Mouse (Mus musculus): ENCODE measurements at regions not wholly inside any gene's neighbourhood (a gene's known extent, or its start where the extent isn't known, plus 50 kb on each side); places are given as distances from the start of the nearest gene placed in this dataset.

GRCm38 (mm10) chr1:184553791-184554190, 178.6 kb downstream of the Hlx start:
- Histone ChIP-seq H3K36me3 (no peaks in the 10 kb centered on the region), H3K9ac (no peak overlapping the region), H3K27me3 (0 out of 2 replicates have a peak, but pooled peaks cover 2% of the 10 kb centered on the region), H3K27ac (no peak overlapping the region), H3K4me1 (no peaks in the 10 kb centered on the region), H3K4me3 (no peak overlapping the region), H3K9me3 (no peaks in the 10 kb centered on the region), H3K4me2 (no peak overlapping the region)
- no peak for ATAC-seq (ENCODE audit: borderline replicate concordance, extremely low read depth, low FRiP score, low TSS enrichment)

DNA sequence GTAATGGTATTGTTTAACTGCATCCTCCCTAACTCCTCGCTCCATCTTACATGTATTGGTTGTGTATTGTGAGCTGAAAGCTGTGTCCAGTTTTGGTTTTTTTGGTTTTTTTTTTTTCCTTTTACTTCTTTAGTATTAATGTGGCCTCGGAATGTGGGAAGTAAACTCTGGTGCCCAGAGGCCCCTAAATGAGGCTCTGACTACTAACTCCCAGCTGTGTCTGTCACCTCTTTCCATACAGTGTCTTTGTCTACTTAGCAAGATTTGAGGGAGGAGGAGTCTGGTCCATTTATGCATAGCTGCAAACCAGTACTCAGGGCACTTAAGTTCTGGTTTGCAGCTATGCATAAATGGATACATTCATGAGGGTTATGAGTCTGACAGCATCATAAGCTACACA, 181.9 kb downstream of the Hlx start:
- 64% methylated on average over 2 of the region's 2 CpGs for WGBS

DNA sequence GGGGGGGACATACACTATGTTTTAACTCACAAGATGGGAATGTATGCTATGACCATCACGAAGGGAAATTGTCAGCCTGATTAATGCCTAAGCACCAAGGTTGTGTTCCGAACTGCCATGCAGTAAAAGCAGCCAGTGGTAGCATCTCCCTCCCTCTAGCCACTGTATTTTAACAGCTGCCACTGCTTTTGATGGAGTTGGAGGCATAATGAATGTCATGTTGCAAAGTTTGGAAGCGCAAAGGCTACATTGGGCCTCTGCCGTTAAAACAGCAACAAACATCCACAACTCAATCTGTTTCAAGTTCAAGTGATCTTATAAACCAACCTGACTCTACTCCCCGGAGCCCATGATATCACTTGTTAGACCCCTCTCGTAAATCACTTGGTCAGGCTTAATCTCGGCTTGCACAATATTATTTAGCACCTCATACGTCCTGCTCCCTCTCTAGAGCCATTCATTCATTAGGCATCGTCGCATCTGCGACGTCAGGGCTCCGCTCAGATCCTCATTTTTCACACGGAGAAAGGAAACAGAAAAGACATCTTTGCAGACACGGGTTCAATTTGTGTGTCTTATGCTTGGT, 184.7 kb downstream of the Hlx start:
- no peak overlapping the region for H3K27ac ChIP-seq
- H3K9me3 ChIP-seq: no peaks in the 10 kb centered on the region
- no peak overlapping the region for H3K4me2 ChIP-seq
- H3K4me1 ChIP-seq: no peaks in the 10 kb centered on the region
- 34% methylated on average over 15 of the region's 15 CpGs for WGBS
- peaks cover 9% of the 10 kb centered on the region; the same call in 1 of the 2 replicates for H3K27me3 ChIP-seq
- no peaks in the 10 kb centered on the region for H3K36me3 ChIP-seq
- H3K4me3 ChIP-seq: no peak overlapping the region
- no peak for ATAC-seq (ENCODE audit: borderline replicate concordance, extremely low read depth, low FRiP score, low TSS enrichment)
- no peak overlapping the region for H3K9ac ChIP-seq

More for the DNA sequence above, 181.9 kb downstream of the Hlx start:
- Histone ChIP-seq H3K4me2 (no peak overlapping the region), H3K4me3 (no peak overlapping the region), H3K9me3 (no peaks in the 10 kb centered on the region), H3K36me3 (no peaks in the 10 kb centered on the region), H3K27ac (no peak overlapping the region), H3K27me3 (0 out of 2 replicates have a peak, but pooled peaks cover 9% of the 10 kb centered on the region), H3K4me1 (no peaks in the 10 kb centered on the region), H3K9ac (no peak overlapping the region)
- ATAC-seq (ENCODE audit: borderline replicate concordance, extremely low read depth, low FRiP score, low TSS enrichment): no peak

DNA sequence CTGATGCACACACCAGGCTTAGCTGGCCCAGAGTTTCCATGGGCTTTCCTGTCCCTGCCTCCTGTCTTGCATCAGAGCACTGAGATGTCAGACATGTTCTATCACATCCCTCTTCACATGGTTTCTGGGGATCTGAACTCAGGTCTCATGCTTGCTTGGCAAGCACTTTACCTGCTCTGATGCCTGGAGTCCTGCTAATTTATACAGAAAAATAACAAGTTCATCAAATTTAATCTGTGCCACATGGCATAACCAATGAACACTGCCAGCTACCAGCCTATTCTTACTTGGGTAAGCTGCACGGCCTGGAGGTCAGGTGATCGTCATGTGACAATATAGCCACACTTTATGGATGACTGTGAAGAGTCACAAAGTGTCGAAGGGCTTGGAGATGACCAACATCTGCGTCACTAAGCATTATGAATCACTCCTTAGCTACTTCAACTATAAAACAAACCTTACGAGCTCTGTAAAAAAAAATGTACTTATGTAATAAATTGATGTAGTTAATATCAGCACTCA, 186.2 kb downstream of the Hlx start:
- H3K9me3 ChIP-seq: no peaks in the 10 kb centered on the region
- no peak overlapping the region for H3K4me2 ChIP-seq
- H3K36me3 ChIP-seq: no peaks in the 10 kb centered on the region
- H3K4me3 ChIP-seq: no peak overlapping the region
- H3K27ac ChIP-seq: no peak overlapping the region
- no peaks in the 10 kb centered on the region for H3K4me1 ChIP-seq
- no peak for ATAC-seq (ENCODE audit: borderline replicate concordance, extremely low read depth, low FRiP score, low TSS enrichment)
- 83% methylated on average over 5 of the region's 5 CpGs for WGBS
- peaks cover 7% of the 10 kb centered on the region; the same call in 1 of the 2 replicates for H3K27me3 ChIP-seq
- no peak overlapping the region for H3K9ac ChIP-seq

DNA sequence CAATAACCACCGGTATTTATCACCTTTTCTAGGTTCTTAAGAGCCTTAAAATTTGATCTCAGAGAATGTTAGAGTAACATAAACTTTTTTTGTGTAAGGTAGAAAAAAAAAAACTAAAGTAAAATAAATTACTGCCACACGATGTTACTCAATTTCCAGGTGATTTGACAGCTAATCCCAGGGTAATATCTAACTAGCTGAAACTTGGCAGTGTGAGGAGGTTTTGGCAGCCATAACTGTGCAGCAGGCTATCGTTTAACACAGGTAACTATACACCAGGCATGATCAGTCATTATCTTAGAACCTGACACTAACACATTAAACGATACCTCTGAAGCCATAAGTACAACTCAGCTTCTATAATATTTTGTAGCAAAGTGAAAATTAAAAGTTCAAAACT, 187.3 kb downstream of the Hlx start:
- no peak overlapping the region for H3K4me2 ChIP-seq
- peaks cover 7% of the 10 kb centered on the region; the same call in 1 of the 2 replicates for H3K27me3 ChIP-seq
- WGBS: 63% methylated on average over 4 of the region's 4 CpGs
- H3K9ac ChIP-seq: no peak overlapping the region
- no peak overlapping the region for H3K4me3 ChIP-seq
- peaks cover 1% of the 10 kb centered on the region; the same call in 1 of the 2 replicates for H3K4me1 ChIP-seq
- no peaks in the 10 kb centered on the region for H3K36me3 ChIP-seq
- ATAC-seq (ENCODE audit: borderline replicate concordance, extremely low read depth, low FRiP score, low TSS enrichment): no peak
- no peak overlapping the region for H3K27ac ChIP-seq
- no peaks in the 10 kb centered on the region for H3K9me3 ChIP-seq

DNA sequence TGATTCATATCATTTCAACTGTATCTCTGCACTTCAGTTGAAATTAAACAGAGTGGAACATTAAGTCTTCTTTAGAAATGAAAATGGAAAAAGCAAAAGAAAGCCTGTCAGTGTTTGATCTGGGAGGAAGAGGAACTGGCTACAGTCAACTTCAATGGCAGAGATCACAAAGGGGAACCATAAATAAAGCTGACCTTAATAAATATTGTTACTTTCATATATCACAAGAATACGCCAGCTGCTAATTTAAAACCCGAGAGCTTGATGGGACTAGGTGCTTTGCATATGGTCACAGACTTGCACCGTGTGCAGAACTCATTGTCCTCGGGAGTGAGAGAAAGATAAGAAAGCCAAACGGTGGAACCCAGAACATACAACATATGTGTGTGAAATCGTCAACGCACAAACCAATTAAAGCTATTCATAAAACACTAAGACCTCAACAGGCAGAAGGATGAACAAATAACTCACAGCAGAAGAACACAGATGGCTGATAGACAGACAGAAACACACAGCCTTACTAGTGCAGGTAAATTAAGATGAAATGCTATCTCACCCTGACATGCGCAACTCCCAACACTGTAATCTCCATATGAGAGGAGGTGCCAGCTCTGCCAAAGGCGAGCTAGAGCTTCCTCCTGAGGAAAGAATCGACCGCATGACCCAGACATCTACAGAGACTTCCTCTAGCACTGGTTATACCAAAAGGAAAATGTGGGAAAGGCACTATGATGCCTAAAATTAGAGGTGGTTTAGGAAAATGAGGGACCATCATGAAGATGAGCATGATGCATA, 189.9 kb downstream of the Hlx start:
- H3K9me3 ChIP-seq: no peaks in the 10 kb centered on the region
- no peak overlapping the region for H3K27ac ChIP-seq
- peaks cover 12% of the 10 kb centered on the region; the same call in 1 of the 2 replicates for H3K4me1 ChIP-seq
- H3K27me3 ChIP-seq: peaks cover 7% of the 10 kb centered on the region; the same call in 1 of the 2 replicates
- no peaks in the 10 kb centered on the region for H3K36me3 ChIP-seq
- whole genome bisulfite sequencing: 71% methylated on average over 11 of the region's 11 CpGs
- H3K4me3 ChIP-seq: no peak overlapping the region
- no peak overlapping the region for H3K9ac ChIP-seq
- H3K4me2 ChIP-seq: no peak overlapping the region
- no peak for ATAC-seq (ENCODE audit: borderline replicate concordance, extremely low read depth, low FRiP score, low TSS enrichment)

- Histone ChIP-seq H3K9me3 (no peaks in the 10 kb centered on the region), H3K4me1 (peaks cover 12% of the 10 kb centered on the region; the same call in 1 of the 2 replicates), H3K27me3 (peaks cover 4% of the 10 kb centered on the region; the same call in 1 of the 2 replicates), H3K9ac (no peak overlapping the region), H3K4me3 (no peak overlapping the region), H3K36me3 (no peaks in the 10 kb centered on the region), H3K27ac (peak overlapping the region; percentile 29; the same call in 1 of the 2 replicates), H3K4me2 (0 out of 2 replicates have a peak overlapping the region, but pooled peaks have one; percentile 27)
- 33% methylated on average over 7 of the region's 7 CpGs for WGBS
- ATAC-seq (ENCODE audit: borderline replicate concordance, extremely low read depth, low FRiP score, low TSS enrichment): peak; percentile 74; the same call in 1 of the 2 replicates
Observed at GRCm38 (mm10) chr1:184539818-184540217, 192.6 kb downstream of the Hlx start.

DNA sequence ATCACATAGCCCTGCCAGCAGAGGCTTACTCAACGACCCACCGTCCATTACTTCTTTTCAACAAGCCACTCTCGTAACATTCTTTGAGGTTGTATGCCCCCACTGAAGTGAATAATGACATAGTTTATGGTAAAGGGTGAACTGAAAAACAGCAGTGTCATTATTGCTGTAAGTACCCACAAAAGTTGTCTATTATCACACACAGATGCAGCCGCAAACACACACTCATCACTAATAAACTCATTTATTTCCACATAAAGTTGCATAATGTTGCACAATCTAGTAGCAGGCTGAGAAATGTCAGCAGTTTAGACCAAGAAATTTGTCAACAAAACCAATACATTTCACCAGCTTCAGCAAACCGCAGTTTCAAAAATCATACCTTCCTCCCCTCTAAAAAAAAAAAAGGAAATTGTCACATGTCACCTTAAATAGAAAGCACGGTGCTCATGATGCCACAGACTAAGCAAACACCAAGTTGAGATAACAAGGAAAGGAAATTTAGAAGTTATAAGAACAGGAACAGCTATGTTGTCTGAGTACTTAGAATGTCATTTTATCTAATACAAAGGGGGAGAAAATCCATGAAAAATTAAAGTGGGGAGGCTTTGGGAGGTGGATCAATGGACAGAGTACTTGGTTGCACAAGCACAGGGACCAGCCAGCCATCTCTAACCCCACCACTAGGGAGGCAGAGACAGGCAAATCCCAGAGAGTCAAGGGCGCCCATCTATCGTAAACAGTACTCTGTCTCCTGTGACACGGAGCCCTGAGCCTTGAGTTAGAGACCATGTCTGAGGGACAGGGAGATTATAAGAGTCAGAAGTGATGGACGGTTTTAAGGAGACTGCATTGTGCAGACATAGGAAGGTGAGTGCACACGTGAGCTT, 195.9 kb downstream of the Hlx start:
- H3K27ac ChIP-seq: no peak overlapping the region
- ATAC-seq (ENCODE audit: borderline replicate concordance, extremely low read depth, low FRiP score, low TSS enrichment): no peak
- H3K4me2 ChIP-seq: no peak overlapping the region
- H3K4me1 ChIP-seq: peaks cover 23% of the 10 kb centered on the region; the same call in 1 of the 2 replicates
- no peaks in the 10 kb centered on the region for H3K36me3 ChIP-seq
- no peak overlapping the region for H3K4me3 ChIP-seq
- H3K9me3 ChIP-seq: no peaks in the 10 kb centered on the region
- H3K9ac ChIP-seq: no peak overlapping the region
- WGBS: 61% methylated on average over 11 of the region's 11 CpGs
- H3K27me3 ChIP-seq: peaks cover 4% of the 10 kb centered on the region; the same call in 1 of the 2 replicates

- no peaks in the 10 kb centered on the region for H3K9me3 ChIP-seq
- peaks cover 4% of the 10 kb centered on the region; the same call in 1 of the 2 replicates for H3K27me3 ChIP-seq
- H3K4me1 ChIP-seq: peaks cover 23% of the 10 kb centered on the region; the same call in 1 of the 2 replicates
- no peak overlapping the region for H3K9ac ChIP-seq
- no peak overlapping the region for H3K4me3 ChIP-seq
- no peak for ATAC-seq (ENCODE audit: borderline replicate concordance, extremely low read depth, low FRiP score, low TSS enrichment)
- H3K4me2 ChIP-seq: no peak overlapping the region
- 91% methylated on average over 3 of the region's 3 CpGs for WGBS
- no peak overlapping the region for H3K27ac ChIP-seq
- no peaks in the 10 kb centered on the region for H3K36me3 ChIP-seq
Observed at GRCm38 (mm10) chr1:184535691-184536090, 196.7 kb downstream of the Hlx start.

- Histone ChIP-seq H3K4me3 (no peak overlapping the region), H3K9me3 (no peaks in the 10 kb centered on the region), H3K27me3 (peaks cover 4% of the 10 kb centered on the region; the same call in 1 of the 2 replicates), H3K9ac (no peak overlapping the region), H3K4me1 (peaks cover 17% of the 10 kb centered on the region; the same call in 1 of the 2 replicates), H3K36me3 (no peaks in the 10 kb centered on the region), H3K27ac (no peak overlapping the region), H3K4me2 (no peak overlapping the region)
- ATAC-seq (ENCODE audit: borderline replicate concordance, extremely low read depth, low FRiP score, low TSS enrichment): no peak
- 82% methylated on average over 4 of the region's 4 CpGs for WGBS
Observed at GRCm38 (mm10) chr1:184534511-184534910, 197.9 kb downstream of the Hlx start.

- no peaks in the 10 kb centered on the region for H3K9me3 ChIP-seq
- 47% methylated on average over 5 of the region's 5 CpGs for WGBS
- no peak overlapping the region for H3K4me2 ChIP-seq
- H3K27me3 ChIP-seq: peaks cover 4% of the 10 kb centered on the region; the same call in 1 of the 2 replicates
- H3K9ac ChIP-seq: no peak overlapping the region
- no peak for ATAC-seq (ENCODE audit: borderline replicate concordance, extremely low read depth, low FRiP score, low TSS enrichment)
- 0 out of 2 replicates have a peak, but pooled peaks cover 11% of the 10 kb centered on the region for H3K4me1 ChIP-seq
- no peak overlapping the region for H3K27ac ChIP-seq
- no peak overlapping the region for H3K4me3 ChIP-seq
- no peaks in the 10 kb centered on the region for H3K36me3 ChIP-seq
Observed at GRCm38 (mm10) chr1:184533870-184534269, 198.5 kb downstream of the Hlx start.

Measured in lung, embryonic 15.5 days (tissue).